In genomic region chr12:111401454-111402184, GRCm38 (mm10) we compare ENCODE assay signal across 7 mouse cellular contexts. TPM values are rescaled to one million over a fixed set of nuclear protein-coding genes. Genes with fewer than 3 reads are reported as not detected.
DNase-seq lines count a peak whose midpoint lies in the region; ATAC-seq and TF ChIP-seq lines count a peak whose summit lies in the region.

No protein-coding gene starts in this region.

- H3K4me1 ChIP-seq in forebrain, embryonic 10.5 days = peaks cover 12% of the 10 kb centered on the region

- no peaks in the 10 kb centered on the region for H3K36me3 ChIP-seq in forebrain, embryonic 10.5 days (replicated peaks)

- TF ChIP-seq CTCF in brain, embryonic 14.5 days (IDR thresholded peaks at IDR 0.05; ENCODE audit: borderline replicate concordance, extremely low read depth, insufficient read depth, insufficient read length) = peak; percentile 97

- intact Hi-C loops in heart, postnatal 14 days (cut with DNase I) = no loop called here

- H3K27me3 ChIP-seq in forebrain, embryonic 10.5 days (ENCODE audit: poor library complexity, severe bottlenecking) = peaks cover 29% of the 10 kb centered on the region

- DNase-seq in MEL-GATA-1-ER (ENCODE audit: extremely low read depth, low read depth) = peak; percentile 53
- peak; percentile 91 for DNase-seq in brain, embryonic 14.5 days (ENCODE audit: low read depth)
- DNase-seq in forebrain, embryonic 10.5 days (ENCODE audit: extremely low spot score, low spot score) = peak; percentile 75
- DNase-seq in heart, postnatal 14 days = peak; percentile 82 to 85
- peak; percentile 86 to 90 for DNase-seq in kidney, postnatal 4 days
- peak; percentile 70 to 73 for DNase-seq in lung, adult 18-20 months

- H3K4me3 ChIP-seq in forebrain, embryonic 10.5 days = no peak overlapping the region

- WGBS in forebrain, embryonic 10.5 days = 24% methylated on average over 15 of the region's 15 CpGs

- no peak for TF ChIP-seq POLR2A in brain, embryonic 14.5 days (IDR thresholded peaks at IDR 0.05; ENCODE audit: borderline replicate concordance, extremely low read depth, insufficient read depth, insufficient read length, poor library complexity, severe bottlenecking)

- H3K27ac ChIP-seq in forebrain, embryonic 10.5 days = 0 out of 2 replicates have a peak overlapping the region, but pooled peaks have one; percentile 25

- ATAC-seq in neutrophil, adult 5-6 weeks (ENCODE audit: extremely low read depth, insufficient number of reproducible peaks, low FRiP score, poor library complexity, severe bottlenecking) = peak; percentile 31

- no peaks in the 10 kb centered on the region for H3K9me3 ChIP-seq in forebrain, embryonic 10.5 days

RNA-seq across cellular contexts. Expression of gene Lbhd2, which starts 5.0 kb away (rescaled TPM):
- polyA plus RNA-seq in brain, embryonic 14.5 days (2012; rRNA removed) = 0.46 and 0.93 TPM in 2 replicates
- polyA plus RNA-seq in forebrain, embryonic 10.5 days (2016; fragmentation: Nextera tagmentation; extraction: Ambion mirVana) = 0.25 TPM in 1 of 2 replicates, not detected in the other
- total RNA-seq in heart, postnatal 14 days (2021) = not detected
- not detected in 2 replicates for total RNA-seq in neutrophil, adult 5-6 weeks (2017)

RNA-seq across cellular contexts. Expression of gene Exoc3l4, which starts 15.2 kb away (rescaled TPM):
- polyA plus RNA-seq in brain, embryonic 14.5 days (2012; rRNA removed) = 3.5 and 3.9 TPM in 2 replicates
- 5.2 and 5.6 TPM in 2 replicates for polyA plus RNA-seq in forebrain, embryonic 10.5 days (2016; fragmentation: Nextera tagmentation; extraction: Ambion mirVana)
- 1 to 10 TPM; 4.1 to 5.5 TPM for total RNA-seq in heart, postnatal 14 days (2021)
- total RNA-seq in neutrophil, adult 5-6 weeks (2017) = 0.61 TPM in 1 of 2 replicates, not detected in the other

RNA-seq across cellular contexts. Expression of gene Cdc42bpb, which starts 24.1 kb away (rescaled TPM):
- 236 and 250 TPM in 2 replicates for polyA plus RNA-seq in brain, embryonic 14.5 days (2012; rRNA removed)
- polyA plus RNA-seq in forebrain, embryonic 10.5 days (2016; fragmentation: Nextera tagmentation; extraction: Ambion mirVana) = 30.1 and 30.3 TPM in 2 replicates
- 10 to 100 TPM; 73.0 to 82.1 TPM for total RNA-seq in heart, postnatal 14 days (2021)
- 3.1 and 4.8 TPM in 2 replicates for total RNA-seq in neutrophil, adult 5-6 weeks (2017)

RNA-seq across cellular contexts. Expression of gene Tnfaip2, which starts 40.6 kb away (rescaled TPM):
- polyA plus RNA-seq in brain, embryonic 14.5 days (2012; rRNA removed) = 1.6 and 1.7 TPM in 2 replicates
- polyA plus RNA-seq in forebrain, embryonic 10.5 days (2016; fragmentation: Nextera tagmentation; extraction: Ambion mirVana) = 2.1 and 4.4 TPM in 2 replicates
- 10 to 100 TPM; 38.0 to 40.4 TPM for total RNA-seq in heart, postnatal 14 days (2021)
- total RNA-seq in neutrophil, adult 5-6 weeks (2017) = 347 and 441 TPM in 2 replicates

Comparison
In these comparisons a context has a peak if more than half of its experiments do, and no peak if none do; other contexts are left out.
1. RNA of gene Cdc42bpb, which starts 24.1 kb away (total RNA-seq): 73.0 to 82.1 TPM in heart, postnatal 14 days; 3.1 to 4.8 TPM in neutrophil, adult 5-6 weeks; every median in the first group is over 10 times any median in the second.
2. Peak in every context shown above with its lines, with median percentiles within 50 percentile points of each other: DNase-seq.